Mouse (Mus musculus) midbrain, embryonic 16.5 days (tissue): Measurements from ENCODE around the gene Slamf9. TPM values are rescaled to one million over a fixed set of nuclear protein-coding genes. Genes with fewer than 3 reads are reported as not detected.
A peak's percentile ranks its signal among the peaks of the same experiment; 100 is the strongest.

Experiments
- ATAC-seq: fragments of 200-750 bp; cut with Nextera tagmentation; 2 replicates; pipeline ENCODE4 v1.8.0; 2017; ENCODE audit warnings: moderate TSS enrichment
- H3K27ac ChIP-seq: fragments of 300-500 bp; sonication (generic); 2 replicates; pipeline ENCODE4 v1.5.1; 2014; ENCODE audit warnings: mild to moderate bottlenecking, low read length, mixed read lengths
- H3K27me3 ChIP-seq: fragments of 300-500 bp; sonication (generic); 2 replicates; pipeline ENCODE4 v1.6.1; 2014; ENCODE audit warnings: low read depth, low read length, mixed read lengths; ENCODE audit not compliant: control insufficient read depth, insufficient read depth
- H3K36me3 ChIP-seq: fragments of 300-500 bp; sonication (generic); 2 replicates; pipeline ENCODE4 v1.6.1; 2014; ENCODE audit warnings: mild to moderate bottlenecking, low read length, moderate library complexity, mixed read lengths; ENCODE audit not compliant: control insufficient read depth, insufficient read depth
- H3K4me1 ChIP-seq: fragments of 300-500 bp; sonication (generic); 2 replicates; pipeline ENCODE4 v1.6.1; 2014; ENCODE audit warnings: mild to moderate bottlenecking, low read length, mixed read lengths; ENCODE audit not compliant: control insufficient read depth, insufficient read depth
- H3K4me2 ChIP-seq: fragments of 300-500 bp; sonication (generic); 2 replicates; pipeline ENCODE4 v1.6.1; 2014; ENCODE audit warnings: mild to moderate bottlenecking, low read length, mixed read lengths
- H3K4me3 ChIP-seq: fragments of 300-500 bp; sonication (generic); 2 replicates; pipeline ENCODE4 v1.5.1; 2014; ENCODE audit warnings: low read depth, mild to moderate bottlenecking, low read length, moderate library complexity, mixed read lengths
- H3K9ac ChIP-seq: fragments of 300-500 bp; sonication (generic); 2 replicates; pipeline ENCODE4 v1.6.1; 2014; ENCODE audit warnings: low read depth, low read length, mixed read lengths
- H3K9me3 ChIP-seq: fragments of 300-500 bp; sonication (generic); replicated peaks from 2 replicates; pipeline ENCODE4 v1.6.1; 2014; ENCODE audit warnings: mild to moderate bottlenecking, low read length, mixed read lengths; ENCODE audit not compliant: control insufficient read depth, poor library complexity, severe bottlenecking
- WGBS: fragments of 180-500 bp; shearing (Covaris S2); extraction: QIAGEN DNeasy Blood & Tissue Kit; methylation state at CpG from one replicate; pipeline ENCODE4 v1.1.7; 2014; 5-methylcytosine and 5-hydroxymethylcytosine counted together
- polyA plus RNA-seq: library from polyadenylated mRNA; unstranded; fragments of >200 nt; fragmentation: Nextera tagmentation; extraction: Ambion mirVana; gene quantifications from 2 replicates; pipeline ENCODE4 v1.2.1, GENCODE M21; 2015

The Slamf9 gene
- polyA plus RNA-seq, 1 experiment from 2014 or later = 0.23 TPM

DNA sequence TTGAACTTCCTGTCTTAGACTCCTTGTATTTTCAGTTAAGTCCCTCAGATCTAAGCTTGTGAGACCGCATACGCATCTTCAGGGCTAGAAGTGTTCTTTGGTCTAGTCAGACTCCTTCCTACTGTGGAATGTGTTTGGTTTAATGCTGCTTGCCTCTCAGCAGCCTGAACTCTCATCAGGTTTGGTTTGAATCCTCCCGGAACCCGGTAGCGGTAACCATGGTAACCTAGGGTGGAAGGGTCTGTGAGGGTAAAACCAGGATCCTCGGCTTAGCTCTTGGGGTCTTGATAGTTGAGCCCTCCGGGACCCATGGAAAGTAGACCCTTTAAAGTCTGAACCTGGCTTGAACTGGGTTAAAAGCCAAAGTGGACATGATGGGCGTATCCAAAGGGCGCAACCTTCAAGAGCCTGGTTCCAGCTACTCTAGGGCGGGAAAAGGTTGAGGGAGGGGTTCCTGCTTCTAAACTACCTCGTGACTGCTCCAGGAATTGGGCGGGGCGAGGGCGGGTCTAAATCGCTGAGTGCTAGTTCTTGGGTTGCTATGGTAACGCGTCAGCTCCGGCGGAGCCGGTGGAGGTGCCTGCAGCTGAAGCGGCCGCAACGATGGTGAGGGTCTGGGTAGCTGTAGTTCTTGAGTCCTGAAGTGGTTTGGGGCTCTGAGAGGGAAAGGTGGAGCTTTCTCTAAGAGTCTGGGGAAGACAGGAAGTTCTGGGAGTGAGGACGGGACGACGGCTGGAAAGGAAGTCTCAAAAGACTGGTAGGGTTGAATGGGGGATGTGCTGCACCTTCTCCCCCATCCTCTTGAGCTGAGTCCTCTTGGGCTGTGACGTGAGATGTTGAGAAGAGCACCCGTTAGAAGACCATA lies 45.6 kb downstream of the Slamf9 start, which contains the start of gene Cfap45:
Cfap45 (plus strand) TSS at position 226 of the 865 bp plus-strand sequence.
- Histone ChIP-seq H3K4me2 (peak within 1 kb of the TSS; percentile 70), H3K9ac (peak within 1 kb of the TSS; percentile 33; the same call in 1 of the 2 replicates), H3K27ac (peak within 1 kb of the TSS; percentile 63), H3K27me3 (no peaks in the 10 kb centered on the region), H3K4me3 (peak within 1 kb of the TSS; percentile 42), H3K36me3 (no peaks in the 10 kb centered on the region), H3K9me3 (no peaks in the 10 kb centered on the region; the same call in 1 of the 2 replicates), H3K4me1 (peaks cover 13% of the 10 kb centered on the region; the same call in 1 of the 2 replicates)
- ATAC-seq = peak; percentile 93
- WGBS = 3% methylated on average over 28 of the region's 28 CpGs

DNA sequence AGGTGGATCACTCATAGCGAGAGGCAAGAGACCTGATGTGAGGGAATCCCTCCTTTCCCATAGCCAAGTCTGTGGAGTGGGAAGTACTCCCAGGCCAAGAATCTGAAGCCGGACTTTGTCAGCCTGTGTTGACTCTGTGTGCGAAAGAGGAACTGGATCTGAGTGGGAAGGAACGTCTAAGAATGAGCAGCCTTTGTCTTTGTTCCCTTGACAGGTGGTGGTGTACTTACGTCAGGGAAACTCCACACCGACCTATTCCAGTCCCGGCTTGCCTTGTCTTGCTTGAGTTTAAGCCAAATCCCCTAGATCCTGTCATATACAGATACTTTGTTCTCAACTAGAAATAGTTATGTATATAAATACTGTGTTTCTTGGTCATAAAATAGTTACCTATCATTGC lies 47.4 kb downstream of the Slamf9 start:
- Histone ChIP-seq H3K27ac (no peak overlapping the region), H3K4me3 (no peak overlapping the region), H3K9ac (no peak overlapping the region), H3K4me2 (no peak overlapping the region), H3K36me3 (no peaks in the 10 kb centered on the region), H3K27me3 (no peaks in the 10 kb centered on the region), H3K9me3 (no peaks in the 10 kb centered on the region; the same call in 1 of the 2 replicates), H3K4me1 (peaks cover 13% of the 10 kb centered on the region; the same call in 1 of the 2 replicates)
- WGBS = 74% methylated on average over 7 of the region's 7 CpGs
- ATAC-seq = no peak

DNA sequence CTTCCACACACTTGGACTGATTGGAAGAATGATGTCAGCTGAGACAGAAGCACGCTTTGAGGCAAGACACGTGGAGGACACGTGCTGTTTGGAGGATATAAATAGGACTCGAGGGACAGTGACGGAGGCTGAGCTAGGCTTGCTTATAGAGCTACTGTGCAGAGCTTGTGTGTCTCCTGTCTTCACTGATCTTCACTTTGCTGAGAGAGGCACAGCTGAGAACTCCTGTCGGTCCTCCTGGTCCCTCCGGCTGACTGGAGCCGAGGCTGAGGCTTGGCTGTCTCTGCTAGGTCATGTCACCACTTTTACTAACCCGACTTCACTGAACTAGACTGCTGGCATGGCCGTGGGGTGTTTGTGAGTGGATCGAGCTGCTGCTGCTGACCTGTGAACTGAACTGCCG lies 48.5 kb downstream of the Slamf9 start:
- no peak overlapping the region for H3K4me3 ChIP-seq
- H3K4me2 ChIP-seq = no peak overlapping the region
- no peaks in the 10 kb centered on the region for H3K9me3 ChIP-seq
- 67% methylated on average over 12 of the region's 12 CpGs for WGBS
- H3K36me3 ChIP-seq = no peaks in the 10 kb centered on the region
- no peaks in the 10 kb centered on the region for H3K27me3 ChIP-seq
- no peak for ATAC-seq
- H3K27ac ChIP-seq = no peak overlapping the region
- peaks cover 13% of the 10 kb centered on the region; the same call in 1 of the 2 replicates for H3K4me1 ChIP-seq
- H3K9ac ChIP-seq = no peak overlapping the region

DNA sequence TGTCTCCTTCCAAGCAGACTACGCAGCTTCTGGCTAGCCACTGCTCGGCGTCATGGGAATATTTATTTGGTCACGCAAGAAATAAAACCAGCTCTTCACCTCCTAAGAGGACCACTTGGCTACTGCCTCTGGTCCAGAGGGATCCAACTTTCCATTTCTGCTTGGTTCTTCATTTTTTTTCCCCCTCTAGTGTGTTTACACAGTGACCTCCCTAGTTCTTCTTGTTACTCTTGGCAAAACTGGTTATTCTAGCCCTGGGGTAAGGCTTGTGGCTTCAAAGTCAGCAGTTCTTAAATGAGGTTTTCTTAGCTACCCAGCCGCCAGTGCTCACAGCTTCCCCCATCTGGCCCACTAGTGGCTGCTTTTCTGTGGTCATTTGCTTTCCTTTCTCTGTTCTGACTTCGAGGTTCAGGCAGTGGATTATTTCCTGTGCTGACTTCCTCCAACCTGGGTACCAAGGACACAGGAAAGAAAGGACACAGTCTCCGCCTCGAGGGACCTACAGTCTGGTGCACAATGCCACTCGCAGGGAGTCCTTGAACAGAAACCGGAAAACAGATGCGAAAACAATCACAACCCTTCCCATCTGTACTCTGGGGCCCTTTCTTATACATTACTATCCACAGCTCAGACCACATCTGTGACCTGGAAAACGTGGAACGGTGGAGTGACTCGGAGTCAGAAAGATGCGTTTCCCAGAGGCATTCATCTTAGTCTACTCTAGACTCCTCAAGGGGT lies 50.0 kb downstream of the Slamf9 start:
- Histone ChIP-seq H3K27ac (no peak overlapping the region), H3K9ac (no peak overlapping the region), H3K27me3 (no peaks in the 10 kb centered on the region), H3K4me1 (peaks cover 11% of the 10 kb centered on the region; the same call in 1 of the 2 replicates), H3K36me3 (no peaks in the 10 kb centered on the region), H3K9me3 (no peaks in the 10 kb centered on the region), H3K4me2 (no peak overlapping the region), H3K4me3 (no peak overlapping the region)
- ATAC-seq = no peak
- 40% methylated on average over 15 of the region's 15 CpGs for WGBS

DNA sequence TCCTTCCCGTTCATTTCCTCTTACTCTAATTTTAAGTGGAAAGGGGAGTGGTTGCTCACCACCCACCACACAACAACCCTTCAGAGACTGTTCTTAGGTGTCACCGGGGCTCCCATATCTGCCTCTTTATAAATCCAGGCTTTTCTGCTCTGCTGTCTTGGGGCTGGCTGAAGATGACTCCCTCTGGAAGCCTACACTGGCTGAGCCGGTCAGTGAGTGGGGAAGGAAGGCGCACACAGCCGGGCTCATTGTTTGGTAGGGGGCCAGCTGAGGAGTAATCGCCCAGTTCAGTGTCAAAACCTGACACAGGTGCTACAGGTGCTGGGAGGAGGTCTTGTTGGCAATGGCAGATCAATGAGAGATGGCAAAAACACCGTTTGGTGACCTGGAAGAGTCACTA lies 50.8 kb downstream of the Slamf9 start:
- Histone ChIP-seq H3K36me3 (no peaks in the 10 kb centered on the region), H3K27me3 (no peaks in the 10 kb centered on the region), H3K9ac (no peak overlapping the region), H3K4me3 (no peak overlapping the region), H3K27ac (no peak overlapping the region), H3K4me2 (no peak overlapping the region), H3K4me1 (peaks cover 7% of the 10 kb centered on the region; the same call in 1 of the 2 replicates), H3K9me3 (no peaks in the 10 kb centered on the region)
- ATAC-seq = no peak
- 74% methylated on average over 7 of the region's 7 CpGs for WGBS

DNA sequence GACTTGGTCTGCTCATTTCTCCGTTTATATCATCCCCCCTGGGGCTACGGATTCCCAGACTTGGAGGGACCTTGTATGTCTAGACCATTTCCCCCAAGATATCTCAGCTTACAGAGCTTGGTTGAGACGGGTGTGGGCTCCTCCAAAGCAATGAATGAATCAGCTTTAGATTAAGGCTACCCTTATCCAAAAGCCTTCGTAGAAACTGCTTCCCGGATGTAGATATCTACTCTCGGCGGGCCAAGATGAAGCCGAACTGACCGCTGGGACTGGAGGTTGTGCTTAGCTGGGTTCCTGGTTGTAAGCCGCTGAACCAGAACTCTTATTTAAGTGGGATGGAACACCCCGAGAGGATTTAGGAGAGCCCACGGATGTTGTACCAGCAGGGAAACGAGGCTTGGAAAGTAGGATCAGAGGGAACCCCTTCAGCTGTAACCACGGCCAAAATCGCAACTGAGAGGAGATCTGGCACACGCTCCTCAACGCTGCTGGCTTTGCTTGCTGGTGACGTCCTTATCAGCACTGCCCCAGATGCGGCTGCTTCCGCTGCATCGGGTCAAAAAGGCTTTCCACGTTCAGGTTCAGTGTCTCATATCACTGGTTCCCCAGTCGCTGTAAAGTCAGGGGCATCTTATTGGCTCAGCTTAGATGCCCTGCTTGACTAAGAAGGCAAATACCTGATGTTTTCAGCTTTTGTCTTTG lies 51.4 kb downstream of the Slamf9 start:
- Histone ChIP-seq H3K4me3 (no peak overlapping the region), H3K4me1 (peaks cover 1% of the 10 kb centered on the region; the same call in 1 of the 2 replicates), H3K9ac (no peak overlapping the region), H3K4me2 (no peak overlapping the region), H3K9me3 (no peaks in the 10 kb centered on the region), H3K27ac (no peak overlapping the region), H3K27me3 (no peaks in the 10 kb centered on the region), H3K36me3 (no peaks in the 10 kb centered on the region)
- 70% methylated on average over 23 of the region's 23 CpGs for WGBS
- no peak for ATAC-seq

DNA sequence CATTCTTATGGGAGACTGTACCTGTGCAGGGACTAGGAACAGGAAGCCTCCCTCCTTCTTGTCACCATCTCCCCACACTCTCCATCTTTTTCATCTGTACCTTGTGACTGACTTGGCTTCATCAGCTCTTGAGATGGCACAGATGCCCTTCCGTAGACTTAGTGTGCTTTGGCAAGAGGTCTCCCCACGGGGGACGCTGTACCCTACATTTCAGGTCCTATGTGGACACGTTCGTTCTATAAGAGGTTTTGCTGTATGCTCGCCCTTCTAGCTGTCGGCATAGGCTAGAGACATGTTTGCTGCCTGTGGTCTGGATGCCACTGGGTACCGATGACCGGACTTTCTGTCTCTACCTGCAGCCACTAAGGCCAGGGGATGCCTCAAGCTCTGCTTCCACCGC lies 52.3 kb downstream of the Slamf9 start:
- no peak overlapping the region for H3K9ac ChIP-seq
- no peak overlapping the region for H3K27ac ChIP-seq
- no peak for ATAC-seq
- whole genome bisulfite sequencing = 92% methylated on average over 10 of the region's 10 CpGs
- peaks cover under 1% of the 10 kb centered on the region; the same call in 1 of the 2 replicates for H3K4me1 ChIP-seq
- H3K27me3 ChIP-seq = no peaks in the 10 kb centered on the region
- no peak overlapping the region for H3K4me3 ChIP-seq
- H3K9me3 ChIP-seq = no peaks in the 10 kb centered on the region
- H3K36me3 ChIP-seq = no peaks in the 10 kb centered on the region
- H3K4me2 ChIP-seq = no peak overlapping the region
